Mouse (Mus musculus): Measurements from ENCODE around the gene Taar2.

Gene Taar2

GRCm38 (mm10) chr10:23978901-23979705 lies 40.7 kb downstream of the Taar2 start:
- peak; percentile 78 for DNase-seq (ENCODE audit: extremely low spot score, low spot score)

DNA sequence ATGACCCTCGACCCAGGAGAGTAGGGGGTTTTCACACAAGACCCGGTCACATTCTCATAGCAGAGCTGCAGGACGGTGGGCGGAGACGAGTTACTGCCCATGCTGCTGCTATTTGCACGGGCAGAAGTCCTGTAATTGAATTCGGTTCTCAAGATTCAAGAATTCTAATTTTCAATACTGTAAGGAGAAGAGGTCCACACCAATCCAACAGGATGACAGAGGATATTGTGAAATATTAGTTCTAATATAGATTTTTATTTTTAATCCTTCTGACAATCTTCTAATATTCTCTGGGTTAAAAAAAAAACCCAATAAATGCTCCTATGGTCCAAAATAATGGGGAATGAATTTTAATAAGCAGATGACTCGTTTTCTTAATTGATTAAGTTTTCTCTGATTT lies 47.2 kb downstream of the Taar2 start, which contains the start of gene Taar6:
Taar6 (minus strand) TSS at position 101 of the 400 bp plus-strand sequence.
- DNase-seq (ENCODE audit: extremely low spot score, low spot score) = no peak

DNA sequence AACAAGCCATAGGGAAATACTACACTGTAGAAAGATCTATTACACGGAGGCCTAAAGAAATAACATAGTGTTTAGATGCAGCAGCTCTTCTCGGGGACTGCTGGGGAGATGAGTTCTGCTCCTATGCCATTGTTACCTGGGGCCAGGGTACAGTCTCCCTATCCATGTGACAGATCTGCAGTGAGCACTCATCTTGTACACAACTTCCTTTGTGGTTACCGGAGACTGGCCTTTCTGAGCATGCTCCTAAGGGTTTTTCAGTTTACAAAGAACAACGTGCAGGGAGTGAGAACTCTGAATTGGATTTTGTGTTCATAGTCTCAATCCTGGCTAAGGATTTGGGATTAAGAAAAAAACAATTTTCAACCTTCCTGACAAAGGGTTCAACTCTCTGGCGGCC lies 48.0 kb downstream of the Taar2 start:
- DNase-seq (ENCODE audit: extremely low spot score, low spot score) = no peak
